Mouse (Mus musculus) layer of hippocampus, postnatal 10 days (tissue): Measurements from ENCODE around the gene Slc35f2. TPM values are rescaled to one million over a fixed set of nuclear protein-coding genes. Genes with fewer than 3 reads are reported as not detected.

Experiments
- DNase-seq, 2 experiments: peaks; one replicate each; pipeline ENCODE4 v3.0.0; 2021; ENCODE audit warnings: low spot score in 2 of 2
- long read RNA-seq: library from polyadenylated mRNA; stranded (forward); transcript quantifications from one replicate; pipeline ENCODE4 v2.0.0, GENCODE M21; 2023
- total RNA-seq, 2 experiments: library from RNA; stranded (reverse); gene quantifications; 2 replicates each; pipeline ENCODE4 v1.2.3; 2021

The Slc35f2 gene
- total RNA-seq, result 1 to 10 TPM; 9.4 to 9.8 TPM
- long read RNA-seq, partial matches to known transcripts, result 0 of 2 reads
- long read RNA-seq, other reads (novel, unspliced or antisense), result 1 of 2 reads

DNA sequence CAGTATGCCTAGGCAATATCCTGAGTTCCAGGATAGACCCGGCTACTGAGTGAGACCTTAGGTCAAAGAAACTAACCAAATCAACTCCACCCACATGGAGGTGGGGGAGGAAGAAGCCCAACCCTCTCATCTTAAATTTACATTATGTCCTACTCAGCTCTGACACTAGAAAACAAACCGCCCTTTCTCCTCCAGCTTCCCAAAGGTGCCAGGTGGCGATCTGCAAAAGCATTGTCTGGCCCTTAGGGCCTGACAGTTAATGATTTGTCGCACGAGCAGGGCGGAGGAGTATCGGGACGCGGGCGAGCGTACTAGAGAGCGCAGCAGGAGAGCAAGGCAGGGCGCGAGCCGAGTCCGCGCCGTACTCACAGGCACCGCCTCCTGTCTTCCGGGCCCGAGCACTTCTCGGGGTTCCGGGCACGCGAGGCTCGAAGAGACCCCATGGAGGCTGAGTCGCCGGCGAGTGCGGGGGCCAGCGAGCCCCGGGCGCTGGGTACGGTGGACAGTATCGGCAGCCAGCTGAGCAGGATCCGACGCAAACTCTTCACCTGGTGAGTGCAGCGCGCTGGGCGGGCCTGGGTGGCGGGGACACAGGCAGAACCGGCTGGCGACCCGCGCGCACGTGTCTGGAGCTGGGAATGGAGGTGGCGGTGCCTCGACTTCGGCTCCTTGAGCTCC, at the start of gene Slc35f2:
Gene Slc35f2, plus strand, starts transcription at position 195 of the 678 bp plus-strand sequence.
- DNase-seq, result peak; percentile 42 to 55

DNA sequence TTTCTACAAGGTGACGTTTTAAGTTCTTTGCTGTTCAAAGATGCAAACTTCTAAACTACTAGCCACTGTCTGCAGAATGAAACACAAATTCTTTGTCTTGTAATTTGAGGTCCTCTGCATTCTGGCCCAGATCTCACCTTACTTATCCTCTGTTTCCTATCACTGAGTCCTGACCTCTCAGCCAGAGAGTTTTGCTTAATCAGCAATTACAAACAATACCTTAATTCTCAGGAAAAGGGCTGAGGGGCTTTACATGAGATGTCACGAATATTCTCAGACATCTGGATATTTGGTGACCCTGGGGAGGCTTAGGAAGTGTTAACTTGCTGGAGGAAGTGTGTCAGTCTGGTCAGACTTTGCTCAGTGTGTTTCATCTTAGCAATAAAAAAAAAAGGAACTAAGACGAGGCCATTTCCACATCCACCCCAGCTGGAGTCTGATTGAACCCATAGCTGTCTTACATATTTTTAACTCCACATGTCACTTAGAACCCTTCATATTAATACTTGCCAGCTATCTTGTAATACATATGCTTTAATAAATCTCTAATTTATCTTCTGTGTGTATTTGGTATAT, 30.4 kb upstream of the Slc35f2 start:
- DNase-seq, result no peak

DNA sequence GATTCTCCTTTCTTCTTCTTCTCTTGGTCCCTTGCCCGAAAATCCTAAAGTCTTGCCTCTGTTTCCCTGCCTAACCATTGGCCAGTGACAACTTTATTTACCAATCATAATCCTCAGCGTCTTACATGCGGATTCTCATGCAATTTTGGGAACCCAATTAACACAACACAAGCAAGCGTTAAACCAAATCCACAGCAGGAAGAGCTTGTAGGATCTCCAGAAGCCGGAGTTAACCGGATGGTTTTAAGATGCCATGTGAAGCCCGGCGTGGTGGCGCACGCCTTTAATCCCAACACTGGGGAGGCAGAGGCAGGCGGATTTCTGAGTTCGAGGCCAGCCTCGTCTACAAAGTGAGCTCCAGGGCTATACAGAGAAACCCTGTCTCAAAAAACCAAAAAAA, 20.9 kb upstream of the Slc35f2 start:
- DNase-seq, result no peak

DNA sequence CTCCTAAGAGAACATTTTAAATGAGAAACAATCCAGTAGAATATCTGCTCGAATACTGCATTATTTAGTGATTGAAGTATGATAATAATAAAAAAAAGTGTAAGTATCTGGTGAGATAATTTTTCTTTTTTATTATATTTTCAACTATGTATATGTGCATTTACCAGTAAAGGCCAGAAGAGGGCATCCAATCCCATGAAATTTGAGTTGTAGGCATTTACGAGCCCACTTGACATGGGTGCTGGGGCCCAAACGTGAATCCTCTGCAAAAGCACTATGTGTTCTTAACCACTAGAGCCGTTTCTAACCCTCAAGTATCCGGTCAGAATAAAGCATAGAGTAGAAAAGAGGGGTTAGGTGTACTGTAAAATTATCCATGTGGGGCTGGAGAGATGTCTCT, 20.4 kb upstream of the Slc35f2 start:
- DNase-seq, result no peak

DNA sequence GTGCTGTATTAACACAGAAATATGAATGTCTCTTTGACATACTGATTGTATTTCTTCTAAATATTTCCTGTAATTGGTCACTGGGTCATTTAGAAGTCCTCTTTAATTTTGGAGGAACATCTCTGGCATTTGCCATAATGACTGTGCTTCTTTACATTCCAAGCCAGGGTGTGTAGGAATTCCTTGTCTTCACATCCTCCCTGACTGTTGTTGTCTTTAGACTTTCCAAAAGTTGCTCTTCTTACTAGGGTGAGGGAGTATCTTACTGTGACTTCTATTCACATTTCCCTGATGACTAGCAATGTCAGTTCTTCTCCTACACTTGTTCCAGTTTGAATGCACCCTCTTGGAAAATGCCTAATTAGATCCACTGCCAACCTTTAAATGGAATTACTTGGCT, 16.5 kb upstream of the Slc35f2 start:
- DNase-seq, result no peak

DNA sequence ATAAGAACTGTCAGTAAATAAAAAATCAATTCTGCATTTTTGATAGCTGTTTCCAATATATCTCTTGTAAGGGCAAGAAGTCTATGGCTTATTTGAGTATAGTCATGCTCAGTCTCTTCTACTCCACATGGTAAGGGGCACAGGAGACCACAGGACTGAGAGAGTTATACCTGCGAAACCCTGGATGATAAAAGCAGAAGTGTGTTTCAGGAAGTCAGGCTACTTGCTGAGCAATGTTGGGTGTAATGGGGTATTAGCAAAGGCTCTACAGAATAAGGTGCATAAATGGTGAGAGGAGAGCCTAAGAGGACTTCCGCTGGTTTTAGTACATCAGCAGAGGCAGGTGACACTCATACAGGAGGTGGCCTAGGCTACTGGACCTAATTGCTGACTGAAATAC, 13.2 kb upstream of the Slc35f2 start:
- no peak for DNase-seq

DNA sequence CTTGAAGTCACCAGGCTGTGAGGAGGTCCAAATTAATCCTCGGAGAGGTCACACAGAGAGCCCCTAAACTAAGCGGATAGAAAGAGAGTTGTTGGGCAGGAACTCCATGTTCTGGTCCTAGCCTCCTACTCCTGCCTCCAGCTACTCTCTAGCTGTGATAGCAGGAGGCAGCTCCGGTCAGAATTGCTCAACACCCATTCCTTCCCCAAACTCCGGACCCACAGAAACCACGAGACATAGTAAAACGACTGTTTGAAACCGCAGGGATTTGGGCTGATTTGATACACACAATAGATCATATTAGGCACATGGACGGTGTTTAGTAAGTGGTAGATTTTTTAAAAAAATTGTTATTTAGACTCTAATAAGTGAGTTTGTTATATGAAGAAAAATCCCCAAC, 6.6 kb upstream of the Slc35f2 start:
- no peak for DNase-seq

DNA sequence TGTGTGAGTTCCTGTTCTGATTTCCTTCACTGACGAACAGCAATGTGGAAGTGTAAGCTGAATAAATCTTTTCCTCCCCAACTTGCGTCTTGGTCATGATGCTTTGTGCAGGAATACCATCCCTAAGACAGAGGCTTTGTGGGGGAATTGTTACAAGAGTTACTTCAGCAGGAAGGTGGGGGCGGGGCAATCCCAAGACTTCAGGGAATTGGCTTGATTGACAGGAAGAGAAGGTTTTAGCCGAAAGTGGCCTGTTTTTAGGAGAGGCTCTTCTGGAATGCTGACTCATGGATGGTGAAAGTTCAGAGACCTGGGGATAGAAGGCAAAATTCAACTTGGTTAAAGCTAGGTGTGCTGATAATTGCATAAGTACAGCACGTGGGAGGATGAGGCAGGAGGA, 2.9 kb upstream of the Slc35f2 start:
- DNase-seq, result no peak

DNA sequence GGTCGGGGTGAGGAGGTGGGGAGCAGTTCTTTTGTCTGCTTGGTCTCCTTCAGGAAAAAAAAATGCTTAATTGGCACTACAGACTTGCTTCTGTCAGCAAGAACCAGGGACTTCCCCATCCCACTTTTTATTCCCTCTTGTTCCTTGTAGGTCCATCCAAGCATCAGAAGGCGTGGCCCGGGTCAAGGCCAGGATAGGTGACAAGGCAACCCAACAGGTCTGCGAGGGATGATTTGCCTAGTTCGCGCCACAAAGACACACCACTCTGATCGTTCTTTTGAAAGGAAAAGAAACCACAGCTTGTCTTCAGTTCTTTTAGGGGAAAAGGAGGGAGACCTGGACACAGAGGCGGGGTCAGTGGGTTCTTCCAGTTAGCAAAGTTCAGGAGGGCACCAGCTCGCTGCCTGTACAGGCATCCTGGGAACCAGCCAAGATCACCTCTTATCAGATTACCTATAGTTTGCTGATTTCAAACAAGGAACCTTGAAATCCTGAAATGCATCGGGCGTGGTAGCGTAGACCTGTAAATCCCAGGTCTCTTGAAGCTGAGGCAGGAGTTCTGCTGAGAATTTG, 481 bp upstream of the Slc35f2 start:
- DNase-seq, result no peak

DNA sequence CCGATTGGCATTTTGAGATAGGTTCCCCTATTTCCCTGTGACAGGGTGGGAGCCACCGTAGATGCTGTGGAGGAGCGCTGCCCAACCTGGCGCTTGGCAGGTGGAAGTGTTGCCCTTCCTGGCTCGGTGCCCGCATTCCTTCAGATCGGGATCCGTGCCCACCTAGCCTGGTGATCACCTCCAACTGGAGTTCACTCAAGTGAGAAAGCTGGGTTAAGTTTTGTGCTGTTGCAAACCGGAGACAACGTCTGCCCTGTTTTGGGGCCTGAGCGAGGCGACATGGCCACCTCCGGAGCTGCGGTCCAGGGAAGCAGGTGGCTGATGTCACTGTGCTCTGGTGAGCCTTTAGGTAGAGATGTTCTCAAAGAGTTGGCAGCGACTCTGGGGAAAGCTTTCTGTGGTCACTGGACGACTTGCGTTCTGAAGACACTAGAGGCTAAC, 803 bp downstream of the Slc35f2 start:
- peak; percentile 24 to 41 for DNase-seq

DNA sequence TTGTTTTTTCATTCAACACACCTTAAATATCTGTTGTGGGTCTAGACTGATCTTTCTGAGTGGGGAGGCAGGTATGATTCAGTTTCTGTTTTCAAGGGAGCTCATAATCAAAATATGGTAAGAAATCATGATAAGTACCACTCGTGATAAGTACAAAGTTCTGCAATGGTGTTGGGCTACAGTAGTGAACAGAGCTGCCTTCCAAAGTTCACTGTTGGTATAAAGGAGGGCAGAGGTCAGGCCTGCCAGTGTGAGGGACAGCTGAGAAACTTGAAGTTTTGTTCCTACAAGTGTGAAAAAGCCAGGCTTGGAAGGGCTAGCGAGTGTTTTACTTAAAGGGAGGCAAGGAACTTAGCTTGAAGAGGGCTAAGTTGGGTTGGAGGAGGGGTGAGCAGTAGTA, 4.2 kb downstream of the Slc35f2 start:
- DNase-seq, result no peak

DNA sequence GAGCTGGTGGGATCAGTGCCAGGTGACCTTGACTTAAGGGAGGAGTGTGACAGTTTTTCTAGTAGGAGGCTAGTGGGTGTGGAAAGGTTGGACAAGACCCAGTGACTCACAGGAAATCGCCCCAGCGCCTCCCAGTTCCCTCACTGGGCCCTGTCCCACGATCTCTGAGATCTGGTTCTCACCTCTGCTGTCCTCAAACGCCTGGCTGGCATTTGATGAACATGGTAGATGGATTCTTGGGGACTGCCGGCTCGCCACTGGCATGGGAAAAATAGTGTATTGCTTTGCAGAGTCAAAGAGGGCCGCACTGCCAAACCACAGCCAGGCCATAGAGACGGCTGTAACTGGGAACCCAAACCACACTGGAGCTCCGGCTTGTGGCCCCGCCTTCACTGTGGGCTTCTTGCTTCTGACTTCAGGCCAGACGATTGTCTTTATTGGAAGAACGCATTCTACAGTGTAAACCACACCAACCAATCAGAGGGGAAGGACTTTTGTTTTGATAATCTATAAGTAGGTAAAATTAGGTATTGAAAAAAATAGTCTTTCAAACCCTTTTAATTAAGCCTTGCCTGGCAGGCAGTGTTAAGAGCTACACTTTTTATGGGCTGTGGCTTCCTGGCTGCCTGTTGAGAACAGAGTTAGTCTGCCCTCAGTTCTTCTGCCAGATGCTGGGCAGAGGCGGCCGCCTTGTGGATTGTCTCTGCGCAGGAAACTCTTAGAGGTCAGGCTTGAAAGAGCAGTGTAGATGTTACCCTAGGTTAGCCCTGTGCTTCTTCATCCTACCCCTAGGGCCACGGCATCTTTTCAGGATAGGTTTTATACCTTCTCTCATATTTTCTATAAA, 15.4 kb downstream of the Slc35f2 start:
- no peak for DNase-seq

DNA sequence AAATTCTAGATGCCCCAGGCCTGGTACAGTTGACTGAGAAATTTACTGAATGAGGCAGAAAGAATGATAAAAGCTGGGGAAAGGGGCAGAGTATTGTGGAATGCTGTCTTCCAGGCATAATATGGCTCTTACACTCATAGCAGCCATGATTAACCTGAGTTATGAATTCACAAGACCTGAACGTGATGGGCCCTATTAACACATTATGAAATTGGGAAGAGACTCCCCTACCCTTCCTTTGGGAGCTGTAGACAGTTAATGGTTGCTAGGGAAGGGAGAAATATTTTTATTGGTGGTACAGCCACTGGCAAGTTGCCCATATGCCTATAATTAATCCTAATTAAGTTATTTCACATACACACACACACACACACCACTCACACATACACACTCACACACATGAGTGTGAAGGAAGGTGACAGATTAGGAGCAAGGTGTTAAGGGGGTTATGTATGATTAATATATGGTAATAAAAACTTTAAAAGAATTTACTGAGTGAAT, 22.5 kb downstream of the Slc35f2 start:
- DNase-seq, result no peak

DNA sequence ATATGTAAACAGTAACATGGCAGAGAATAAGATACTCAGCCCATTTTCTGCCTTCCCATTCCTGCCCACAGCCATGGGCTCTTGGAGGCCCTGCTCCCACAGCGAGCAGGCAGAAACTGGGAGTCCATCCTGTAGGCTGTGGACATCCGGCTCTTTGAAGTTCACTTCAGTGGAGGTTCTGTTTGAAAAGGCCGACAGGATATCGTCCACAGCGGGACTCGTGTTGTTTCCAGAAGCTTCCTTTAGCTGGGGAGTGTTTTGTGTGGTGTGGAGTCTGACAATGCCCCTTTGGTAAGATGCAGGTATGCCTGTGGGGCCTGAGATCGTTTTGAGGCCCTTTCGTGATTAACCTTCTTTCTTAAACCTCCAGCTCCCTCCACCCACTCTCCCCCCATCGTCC, 23.2 kb downstream of the Slc35f2 start:
- DNase-seq, result no peak

DNA sequence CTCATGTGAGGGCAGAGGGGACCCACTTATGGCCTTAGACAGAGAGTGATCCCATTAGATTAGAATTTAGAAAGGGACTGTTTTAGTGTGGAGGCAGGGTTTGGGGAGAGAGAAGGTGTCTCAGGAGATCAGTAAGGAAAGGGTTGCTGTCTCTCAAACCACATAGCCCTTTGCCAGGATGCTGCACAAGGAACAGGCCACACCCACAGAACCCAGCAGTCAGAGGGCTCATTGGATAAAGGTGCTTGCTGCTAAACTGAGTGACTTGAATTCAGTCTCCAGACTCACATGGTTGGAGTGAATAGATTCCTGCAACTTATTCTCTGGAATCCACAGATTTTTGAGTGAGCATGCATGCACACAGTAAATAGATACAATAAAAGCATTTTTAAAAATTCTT, 24.0 kb downstream of the Slc35f2 start:
- DNase-seq, result no peak

DNA sequence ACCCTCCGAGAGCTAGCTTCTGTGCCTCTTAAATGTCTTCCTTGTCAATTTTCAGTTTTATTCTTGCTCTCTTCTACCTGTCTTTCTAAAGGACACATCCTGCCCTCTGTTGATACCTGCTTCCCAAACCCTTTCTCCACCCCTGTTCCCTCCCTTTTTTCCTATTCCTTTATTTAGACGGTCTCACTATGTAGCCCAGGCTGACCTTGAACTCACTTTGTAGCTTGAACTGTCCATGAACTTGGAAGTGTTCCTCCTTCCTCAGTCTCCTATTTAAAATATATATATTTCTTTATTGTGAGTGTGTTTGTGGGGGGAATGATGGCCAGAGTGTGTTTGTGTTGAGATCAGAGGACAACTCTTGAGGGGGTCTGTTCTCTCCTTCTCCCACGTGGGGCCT, 25.0 kb downstream of the Slc35f2 start:
- DNase-seq, result no peak

DNA sequence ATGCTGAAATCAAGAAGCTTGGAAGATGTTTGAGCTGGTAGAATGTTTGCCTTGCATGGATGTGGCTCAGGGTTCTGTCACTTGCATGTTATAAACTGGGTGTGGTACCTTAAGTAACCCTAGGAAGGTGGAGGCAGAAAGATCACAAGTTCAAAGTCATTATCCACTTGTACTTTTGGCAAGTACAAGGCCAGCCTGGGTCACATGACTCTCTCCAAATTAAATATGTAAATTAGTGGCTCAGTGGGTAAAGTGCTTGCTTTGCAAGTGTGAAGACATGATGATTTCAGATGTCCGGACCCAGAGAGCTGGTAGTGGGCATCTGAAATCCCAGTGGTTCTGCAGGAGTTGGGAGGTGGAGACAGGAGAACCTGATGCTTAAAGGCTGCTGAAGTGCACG, 25.8 kb downstream of the Slc35f2 start:
- DNase-seq, result no peak

DNA sequence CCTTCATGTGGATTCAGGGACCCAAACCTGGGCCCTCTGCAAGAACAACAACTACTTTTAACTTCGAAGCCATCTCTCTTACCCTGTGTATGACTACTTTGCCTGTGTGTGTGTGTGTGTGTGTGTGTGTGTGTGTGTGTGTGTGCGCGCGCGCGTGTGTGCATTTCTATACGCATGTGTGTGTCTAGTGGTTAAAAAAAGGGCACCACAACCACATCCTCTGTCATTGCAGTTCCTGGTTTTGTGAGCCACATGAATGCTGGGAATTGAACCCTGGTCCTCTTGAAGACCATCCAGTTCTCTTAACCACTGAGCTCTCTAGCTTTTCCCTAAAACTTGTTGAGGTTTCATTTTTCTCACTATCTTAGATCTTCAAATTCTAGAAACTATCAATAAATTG, 31.6 kb downstream of the Slc35f2 start:
- DNase-seq, result no peak

DNA sequence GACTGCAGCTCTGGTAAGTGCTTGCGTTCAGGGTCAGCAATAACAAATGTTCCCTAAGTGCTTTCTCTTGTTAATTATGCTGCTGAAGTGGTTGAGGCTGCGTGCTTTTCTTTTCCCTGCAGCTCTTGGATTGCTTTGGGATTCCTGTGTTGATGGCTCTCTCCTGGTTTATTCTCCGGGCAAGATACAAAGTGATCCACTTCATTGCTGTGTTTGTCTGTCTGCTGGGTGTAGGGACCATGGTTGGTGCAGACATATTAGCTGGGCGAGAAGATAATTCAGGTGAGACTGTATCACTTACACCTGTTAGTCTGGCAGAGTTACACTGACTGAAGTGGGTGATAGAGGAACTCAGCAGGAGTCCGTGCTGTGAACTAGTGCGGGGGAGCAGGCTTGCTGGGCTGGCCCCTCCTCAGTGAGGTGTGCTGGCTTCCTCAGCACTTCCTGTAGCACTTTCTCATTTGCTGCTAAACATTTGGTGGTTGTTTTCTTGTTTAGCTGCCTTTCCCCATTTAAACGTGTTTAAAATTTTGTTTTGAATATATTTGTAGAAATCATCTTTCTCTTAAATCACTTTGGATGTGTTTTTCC, 35.3 kb downstream of the Slc35f2 start:
- DNase-seq, result no peak

DNA sequence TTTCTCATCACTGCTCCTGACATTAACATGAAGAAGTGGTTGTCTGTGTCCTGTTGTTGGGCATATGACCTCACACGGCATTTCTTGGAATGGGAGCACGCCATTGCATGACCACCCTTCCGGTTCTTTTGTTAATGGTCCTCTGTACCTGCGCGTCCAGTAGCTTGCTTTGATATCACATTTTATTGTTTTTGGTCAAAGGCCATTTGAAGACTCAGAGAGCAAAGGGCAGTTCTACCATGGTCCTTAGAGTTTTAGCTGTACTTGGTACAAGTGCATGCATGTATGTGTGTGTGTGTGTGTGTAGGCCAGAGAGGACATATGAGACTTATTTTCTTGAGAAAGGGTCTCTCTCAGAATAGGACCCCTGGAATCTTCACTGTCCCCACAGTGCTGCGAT, 42.1 kb downstream of the Slc35f2 start:
- DNase-seq, result no peak

DNA sequence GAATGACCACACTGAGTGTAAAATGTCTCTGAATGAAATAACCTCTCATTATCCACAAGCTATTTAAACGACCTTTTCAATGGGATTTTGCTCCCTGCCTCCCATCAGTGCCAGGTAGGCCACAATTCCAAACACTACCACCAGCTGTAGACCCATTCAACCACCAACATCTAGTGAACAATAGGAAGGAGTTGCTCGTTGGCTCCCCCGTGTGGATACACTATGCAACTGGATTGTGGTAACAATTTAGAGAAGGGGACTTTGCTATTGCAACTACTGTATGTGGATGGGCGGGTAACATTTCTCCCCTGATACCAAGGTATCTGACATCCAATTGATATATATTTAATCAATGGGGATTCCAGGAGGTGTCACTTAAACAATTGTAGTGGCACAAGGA, 47.4 kb downstream of the Slc35f2 start:
- DNase-seq, result peak; percentile 67 to 74
